Mouse (Mus musculus): ENCODE measurements around the gene Ugt1a1.
"Not testable (repeated sequence)": the region's sequence is repeated elsewhere in the genome, so short reads cannot be mapped to it uniquely, and the experiment has no call there.

- TF ChIP-seq EP300 (IDR thresholded peaks at IDR 0.05; ENCODE audit: insufficient read depth, low read depth, low read length); CTCF (IDR thresholded peaks at IDR 0.05; ENCODE audit: low read depth, low read length); POLR2A (IDR thresholded peaks at IDR 0.05; ENCODE audit: insufficient read depth, low read length): not testable (repeated sequence)
These were observed 13.5 kb downstream of the Ugt1a1 start for GRCm38 (mm10) chr1:88225301-88225700.

Measured in ES-Bruce4 (cell line).